Mouse (Mus musculus) heart, adult 2 months (tissue): ENCODE measurements around the gene BC005537. TPM values are rescaled to one million over a fixed set of nuclear protein-coding genes. Genes with fewer than 3 reads are reported as not detected.

ENCODE experiments used
- DNase-seq, 2 experiments: peaks; one replicate each; pipeline ENCODE4 v3.0.0; 2021
- H3K27ac ChIP-seq: fragments of 200-600 bp; 2 replicates; pipeline ENCODE4 v1.8.1; 2022
- H3K27me3 ChIP-seq: fragments of 200-500 bp; 2 replicates; pipeline ENCODE4 v1.6.1; 2012; ENCODE audit warnings: mild to moderate bottlenecking, low read length, inconsistent platforms, mixed read lengths; ENCODE audit not compliant: control insufficient read depth, insufficient read depth
- H3K36me3 ChIP-seq: fragments of 200-500 bp; 2 replicates; pipeline ENCODE4 v1.6.1; 2012; ENCODE audit warnings: low read length, inconsistent platforms; ENCODE audit not compliant: control insufficient read depth, insufficient read depth
- H3K4me1 ChIP-seq: fragments of 200-500 bp; 2 replicates; pipeline ENCODE4 v1.6.1; 2011; ENCODE audit warnings: low read length; ENCODE audit not compliant: control insufficient read depth, insufficient read depth
- H3K4me3 ChIP-seq: fragments of 200-600 bp; 2 replicates; pipeline ENCODE4 v1.8.1; 2022
- H3K79me2 ChIP-seq: fragments of 200-500 bp; replicated peaks from 2 replicates; pipeline ENCODE4 v1.6.1; 2012; ENCODE audit warnings: mild to moderate bottlenecking, inconsistent platforms, low read length, moderate library complexity, mixed read lengths; ENCODE audit not compliant: control insufficient read depth, insufficient read depth
- H3K9ac ChIP-seq: fragments of 200-500 bp; 2 replicates; pipeline ENCODE4 v1.6.1; 2012; ENCODE audit warnings: low read depth, mild to moderate bottlenecking, control low read depth, inconsistent platforms, low read length, mixed read lengths
- CTCF ChIP-seq: fragments of 200-600 bp; IDR thresholded peaks from 2 replicates; pipeline ENCODE4 v1.8.1; 2022; ENCODE audit warnings: antibody characterized with exemption, mild to moderate bottlenecking, moderate library complexity
- EP300 ChIP-seq: fragments of 200-500 bp; IDR thresholded peaks from 2 replicates; pipeline ENCODE4 v1.6.1; 2011; ENCODE audit warnings: low read depth, low read length, control low read depth; ENCODE audit not compliant: insufficient read depth
- POLR2A ChIP-seq: fragments of 200-500 bp; IDR thresholded peaks from 2 replicates; pipeline ENCODE4 v1.6.1; 2011; ENCODE audit warnings: mild to moderate bottlenecking, low read depth, low read length, control low read depth; ENCODE audit not compliant: insufficient read depth
- WGBS: fragments of 180-500 bp; shearing (Covaris S2); methylation state at CpG from one replicate; pipeline ENCODE4 v1.1.7; 2018; 5-methylcytosine and 5-hydroxymethylcytosine counted together
- intact Hi-C: fragments of 180-260 bp; cut with DNase I; formaldehyde crosslinking; loops from one replicate; pipeline ENCODE4 v1.15.1; 2025
- long read RNA-seq: library from polyadenylated mRNA; stranded (forward); transcript quantifications from one replicate; pipeline ENCODE4 v2.0.0, GENCODE M21; 2021
- polyA plus RNA-seq: library from polyadenylated mRNA; depleted of rRNA; stranded (reverse); fragments of >200 nt; gene quantifications from 2 replicates; pipeline ENCODE4 v1.2.3, GENCODE M21; 2012; rRNA removed
- total RNA-seq, 2 experiments: library from RNA; stranded (reverse); gene quantifications; 2 replicates each; pipeline ENCODE4 v1.2.3; 2021

BC005537 gene
- 100 to 1,000 TPM; 111 to 126 TPM for total RNA-seq
- 30.7 and 50.1 TPM in 2 replicates for polyA plus RNA-seq
- long read RNA-seq, full-length matches to known transcripts, result 20 of 23 reads
- long read RNA-seq, partial matches to known transcripts, result 0 of 23 reads
- long read RNA-seq, other reads (novel, unspliced or antisense), result 3 of 23 reads

DNA sequence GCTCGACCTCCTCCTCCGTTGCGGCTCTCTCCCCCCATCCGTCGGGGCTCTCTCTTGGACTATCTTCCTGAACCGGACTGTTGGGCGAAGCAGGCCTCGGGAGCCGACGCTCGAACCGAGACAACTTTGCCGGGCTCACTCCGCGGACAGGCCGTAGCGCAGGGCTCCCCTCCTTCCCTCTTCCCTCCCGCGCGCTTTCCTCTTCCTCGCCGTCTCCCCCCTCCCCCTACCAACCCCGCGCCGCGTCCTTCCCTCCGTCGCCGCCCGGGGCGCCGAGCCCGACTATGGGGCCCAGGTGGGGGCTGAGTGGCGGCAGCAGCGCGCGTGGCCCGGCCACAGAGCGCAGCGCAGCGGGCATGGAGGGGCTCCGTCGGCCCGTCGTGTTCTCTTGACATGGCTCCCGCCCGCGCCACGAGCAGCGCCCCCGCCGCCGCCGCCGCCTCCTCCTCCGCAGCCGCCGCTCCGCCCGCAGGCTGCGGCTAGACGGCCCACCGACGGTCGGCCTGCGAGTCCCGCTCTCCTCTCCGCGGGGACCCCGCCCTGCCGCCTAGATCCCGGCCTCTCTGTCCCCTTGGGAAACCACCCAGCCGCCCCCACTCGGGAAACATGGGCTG lies at the start of gene BC005537:
TSS of gene BC005537 (plus strand) at position 350 of the 614 bp plus-strand sequence.
- H3K27ac ChIP-seq, result peak within 1 kb of the TSS; percentile 96
- no peak for DNase-seq
- peaks cover 30% of the 10 kb centered on the region for H3K36me3 ChIP-seq
- peak within 1 kb of the TSS; percentile 99 for H3K9ac ChIP-seq
- WGBS, result under 1% methylated on average over 68 of the region's 74 CpGs
- H3K79me2 ChIP-seq, result peaks cover 13% of the 10 kb centered on the region
- no peaks in the 10 kb centered on the region for H3K27me3 ChIP-seq
- TF ChIP-seq EP300 (no peak), CTCF (peak; percentile 40)
- intact Hi-C loops, result loop anchor here (1.0 kb wide), 1 partner anchor 30 kb away; the partner anchor contains the start of genes Acot13 and Tdp2
- H3K4me3 ChIP-seq, result peak within 1 kb of the TSS; percentile 77
- H3K4me1 ChIP-seq, result peaks cover 6% of the 10 kb centered on the region

DNA sequence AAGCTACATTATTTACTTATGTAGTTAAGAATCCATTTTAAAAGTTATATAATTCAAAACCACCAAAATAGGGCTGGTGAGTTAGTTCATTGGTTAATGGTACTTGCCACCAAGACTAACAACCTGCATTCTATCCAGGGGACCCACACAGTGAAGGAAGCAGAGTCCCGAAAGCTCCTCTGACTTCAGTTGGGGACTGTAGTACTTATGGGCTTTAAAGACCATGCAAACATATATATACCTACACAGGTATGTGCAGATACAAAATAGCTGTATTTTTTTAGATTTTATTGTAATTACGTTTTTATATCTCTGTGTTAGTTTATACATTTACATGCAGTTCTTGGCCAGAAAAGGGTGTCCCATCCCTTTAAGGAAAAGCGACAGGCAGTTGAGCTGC lies 44.7 kb upstream of the BC005537 start:
- H3K27me3 ChIP-seq, result no peaks in the 10 kb centered on the region
- H3K4me1 ChIP-seq, result no peaks in the 10 kb centered on the region
- H3K9ac ChIP-seq, result no peak overlapping the region
- no peak for DNase-seq
- H3K27ac ChIP-seq, result no peak overlapping the region
- intact Hi-C loops, result no loop called here
- no peaks in the 10 kb centered on the region for H3K36me3 ChIP-seq
- H3K4me3 ChIP-seq, result no peak overlapping the region
- no peaks in the 10 kb centered on the region for H3K79me2 ChIP-seq
- WGBS, result over 99% methylated on average over 3 of the region's 3 CpGs
- no peak for TF ChIP-seq POLR2A
- TF ChIP-seq CTCF, result no peak
- no peak for TF ChIP-seq EP300

DNA sequence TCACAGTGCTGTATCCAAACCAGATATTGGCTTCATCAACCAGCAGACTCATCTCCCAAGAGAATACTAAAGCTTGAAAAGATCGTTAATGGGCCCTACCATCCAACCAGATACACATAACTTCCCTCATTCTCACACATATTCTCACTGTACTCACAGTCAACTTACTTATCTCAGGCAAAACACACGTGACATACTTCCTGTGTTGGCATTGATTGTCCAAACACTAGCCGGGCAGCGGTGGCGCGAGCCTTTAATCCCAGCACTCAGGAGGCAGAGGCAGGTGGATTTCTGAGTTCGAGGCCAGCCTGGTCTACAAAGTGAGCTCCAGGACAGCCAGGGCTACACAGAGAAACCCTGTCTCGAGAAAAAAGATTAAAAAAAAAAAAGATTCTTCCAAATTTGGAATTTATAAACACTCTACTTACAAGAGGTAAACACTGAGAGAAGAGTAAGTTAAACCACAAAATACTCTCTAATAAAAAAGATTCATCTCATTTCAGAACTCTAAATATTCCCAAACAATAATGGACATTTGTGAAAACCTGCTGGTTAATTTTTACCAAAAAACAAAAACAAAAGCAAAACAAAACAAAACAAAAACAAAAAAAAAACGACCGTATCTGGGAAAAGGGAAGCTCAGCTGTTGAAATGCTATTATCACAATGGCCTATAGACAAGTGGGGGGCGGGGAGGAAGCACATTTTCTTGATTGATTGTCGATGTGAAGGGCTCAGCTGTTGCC lies 43.5 kb upstream of the BC005537 start:
- Histone ChIP-seq H3K4me1 (peaks cover 1% of the 10 kb centered on the region; the same call in 1 of the 2 replicates), H3K79me2 (no peaks in the 10 kb centered on the region), H3K4me3 (no peak overlapping the region), H3K36me3 (no peaks in the 10 kb centered on the region), H3K27ac (no peak overlapping the region), H3K9ac (no peak overlapping the region), H3K27me3 (no peaks in the 10 kb centered on the region)
- no peak for DNase-seq
- intact Hi-C loops, result no loop called here
- WGBS, result 72% methylated on average over 12 of the region's 12 CpGs
- TF ChIP-seq POLR2A (no peak), EP300 (no peak), CTCF (no peak)

DNA sequence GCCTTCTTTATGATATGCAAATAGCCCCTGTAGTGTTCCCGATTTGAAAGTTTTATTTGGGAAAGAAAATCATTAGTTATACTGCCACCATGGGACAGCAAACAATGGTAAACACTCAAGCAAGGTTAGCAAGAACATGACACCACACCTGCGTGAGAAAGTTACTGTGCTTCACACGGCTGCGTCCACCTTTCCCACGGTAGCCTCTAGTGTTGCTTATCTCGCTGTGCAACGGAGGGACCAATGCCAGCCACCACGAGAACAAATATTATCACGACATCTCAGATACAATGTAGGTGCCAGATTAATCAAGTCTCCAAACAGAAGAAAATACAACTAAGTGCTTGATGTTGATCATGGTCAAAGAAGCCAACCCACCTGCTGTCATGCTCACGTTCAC lies 42.0 kb upstream of the BC005537 start:
- 82% methylated on average over 10 of the region's 10 CpGs for WGBS

DNA sequence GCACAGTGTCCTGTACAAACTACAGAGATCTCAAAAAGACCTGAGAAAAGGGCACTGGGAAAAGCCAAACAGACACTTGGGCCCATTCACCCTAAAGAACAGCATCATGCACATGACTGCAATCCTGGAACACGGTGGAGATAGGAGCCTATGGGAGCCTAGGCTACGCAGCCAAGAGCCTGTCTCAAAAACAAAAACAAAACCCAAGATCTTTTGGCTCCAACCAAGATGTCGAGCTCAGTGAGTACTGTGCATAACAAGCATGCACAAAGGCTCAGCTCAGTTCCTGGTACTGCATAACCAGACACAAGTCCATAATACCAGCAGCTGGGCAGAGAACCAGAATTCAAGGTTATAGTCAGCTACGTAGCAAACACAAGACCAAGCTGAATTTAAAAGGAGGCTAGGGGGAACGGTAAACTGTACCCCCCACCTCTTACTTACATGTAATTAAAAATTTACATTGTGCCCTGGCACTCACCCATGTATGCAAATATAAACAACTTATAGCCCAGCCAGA lies 41.0 kb upstream of the BC005537 start:
- TF ChIP-seq CTCF (no peak), EP300 (no peak), POLR2A (no peak)
- peak overlapping the region; percentile 75 for H3K27ac ChIP-seq
- DNase-seq, result peak in 1 of 2 experiments; percentile 26
- peaks cover 1% of the 10 kb centered on the region; the same call in 1 of the 2 replicates for H3K4me1 ChIP-seq
- H3K4me3 ChIP-seq, result peak overlapping the region; percentile 95; the same call in 1 of the 2 replicates
- no peaks in the 10 kb centered on the region for H3K36me3 ChIP-seq
- no peaks in the 10 kb centered on the region for H3K27me3 ChIP-seq
- H3K9ac ChIP-seq, result no peak overlapping the region
- intact Hi-C loops, result loop anchor here (2.0 kb wide), 1 partner anchor 70 kb away; the partner anchor contains the start of genes Acot13 and Tdp2
- WGBS, result 35% methylated on average over 5 of the region's 5 CpGs
- no peaks in the 10 kb centered on the region for H3K79me2 ChIP-seq

More for the DNA sequence above, 42.0 kb upstream of the BC005537 start:
- intact Hi-C loops, result no loop called here
- no peak overlapping the region for H3K4me3 ChIP-seq
- peaks cover 1% of the 10 kb centered on the region; the same call in 1 of the 2 replicates for H3K4me1 ChIP-seq
- no peaks in the 10 kb centered on the region for H3K27me3 ChIP-seq
- H3K36me3 ChIP-seq, result no peaks in the 10 kb centered on the region
- no peak overlapping the region for H3K27ac ChIP-seq
- H3K9ac ChIP-seq, result no peak overlapping the region
- TF ChIP-seq EP300 (no peak), CTCF (no peak), POLR2A (no peak)
- no peaks in the 10 kb centered on the region for H3K79me2 ChIP-seq
- no peak for DNase-seq

DNA sequence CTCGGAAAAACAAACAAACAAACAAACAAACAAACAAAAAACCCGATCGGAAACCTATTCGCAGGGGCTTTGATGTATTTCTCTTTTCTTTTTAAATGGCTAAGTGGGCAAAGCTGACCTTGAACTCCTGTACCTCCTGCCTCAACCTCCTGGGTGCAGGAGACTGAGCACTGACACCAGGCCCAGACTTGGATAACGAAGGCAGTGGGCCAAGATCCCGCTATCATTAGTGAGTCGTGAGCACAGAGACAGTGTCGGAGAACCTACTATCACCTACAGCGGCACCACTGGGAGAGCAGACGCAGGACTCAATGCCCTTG lies 40.4 kb upstream of the BC005537 start:
- intact Hi-C loops, result loop anchor here (1.0 to 2.0 kb wide), 2 partner anchors 39 to 70 kb away; partner anchors contain the start of genes Acot13 and Tdp2
- TF ChIP-seq EP300 (peak; percentile 76), POLR2A (no peak; the same call in 1 of the 2 replicates), CTCF (no peak)

More for the DNA sequence above, 40.4 kb upstream of the BC005537 start:
- H3K27ac ChIP-seq, result peak overlapping the region; percentile 75
- 4% methylated on average over 10 of the region's 10 CpGs for WGBS
- no peaks in the 10 kb centered on the region for H3K79me2 ChIP-seq
- peaks cover 1% of the 10 kb centered on the region; the same call in 1 of the 2 replicates for H3K4me1 ChIP-seq
- no peaks in the 10 kb centered on the region for H3K27me3 ChIP-seq
- H3K9ac ChIP-seq, result peak overlapping the region; percentile 59
- no peaks in the 10 kb centered on the region for H3K36me3 ChIP-seq
- H3K4me3 ChIP-seq, result peak overlapping the region; percentile 95
- no peak for DNase-seq
